13 mouse cellular contexts compared by ENCODE assay signal in genomic region chr2:72078140-72078521, GRCm38 (mm10).
DNase-seq lines count a peak whose midpoint lies in the region; ATAC-seq and TF ChIP-seq lines count a peak whose summit lies in the region.
"Had no signal": no experiment of that assay in that cellular context is flagged by ENCODE, and none has a peak within 500 bp of the region (broad histone marks: within the 10 kb centered on the region; RNA-seq: fewer than 3 reads in every experiment).

No protein-coding gene starts in this region.

- no peak overlapping the region for H3K4me3 ChIP-seq in gastrocnemius, adult 2 months
- H3K4me3 ChIP-seq: limb, embryonic 15.5 days had no signal

- peak; percentile 52; the same call in 1 of the 2 replicates for ATAC-seq in frontal cortex, adult (ENCODE audit: low TSS enrichment)
- ATAC-seq in granulocyte monocyte progenitor cell, adult 5-6 weeks (replicated peaks; ENCODE audit: poor library complexity, severe bottlenecking), result peak; percentile 92

- no peak overlapping the region for H3K27ac ChIP-seq in gastrocnemius, adult 2 months
- H3K27ac ChIP-seq: limb, embryonic 15.5 days; macrophage had no signal

- no peak for TF ChIP-seq CTCF in gastrocnemius, adult 2 months (IDR thresholded peaks at IDR 0.05)

- DNase-seq in frontal cortex, postnatal 25 days (ENCODE audit: low spot score in 2 of 2), result no peak
- peak; percentile 22 for DNase-seq in testis, postnatal 10 days (ENCODE audit: low spot score)
- no peak for DNase-seq in testis, postnatal 14 days (ENCODE audit: low spot score)
- DNase-seq in gastrocnemius, adult 2 months, result no peak
- no peak for DNase-seq in kidney, postnatal 14 days
- DNase-seq in kidney, postnatal 25 days, result no peak
- DNase-seq: heart, postnatal 36 days; kidney, adult 9 months; right cerebral cortex, postnatal 14 days had no signal

- intact Hi-C loops in gastrocnemius, adult 2 months (cut with DNase I), result no loop called here
